Mouse (Mus musculus) telencephalon, adult 2 months (tissue): ENCODE measurements at regions not wholly inside any gene's neighbourhood (a gene's known extent, or its start where the extent isn't known, plus 50 kb on each side); places are given as distances from the start of the nearest gene placed in this dataset.
A peak's percentile ranks its signal among the peaks of the same experiment; 100 is the strongest.

Experiments
- DNase-seq: peaks from one replicate; pipeline ENCODE4 v3.0.0-alpha.2; 2011; ENCODE audit warnings: low read depth, low spot score

- no peak for DNase-seq
These were observed 1209.8 kb downstream of the Olfm4 start for GRCm38 (mm10) chr14:81193689-81194088.

DNA sequence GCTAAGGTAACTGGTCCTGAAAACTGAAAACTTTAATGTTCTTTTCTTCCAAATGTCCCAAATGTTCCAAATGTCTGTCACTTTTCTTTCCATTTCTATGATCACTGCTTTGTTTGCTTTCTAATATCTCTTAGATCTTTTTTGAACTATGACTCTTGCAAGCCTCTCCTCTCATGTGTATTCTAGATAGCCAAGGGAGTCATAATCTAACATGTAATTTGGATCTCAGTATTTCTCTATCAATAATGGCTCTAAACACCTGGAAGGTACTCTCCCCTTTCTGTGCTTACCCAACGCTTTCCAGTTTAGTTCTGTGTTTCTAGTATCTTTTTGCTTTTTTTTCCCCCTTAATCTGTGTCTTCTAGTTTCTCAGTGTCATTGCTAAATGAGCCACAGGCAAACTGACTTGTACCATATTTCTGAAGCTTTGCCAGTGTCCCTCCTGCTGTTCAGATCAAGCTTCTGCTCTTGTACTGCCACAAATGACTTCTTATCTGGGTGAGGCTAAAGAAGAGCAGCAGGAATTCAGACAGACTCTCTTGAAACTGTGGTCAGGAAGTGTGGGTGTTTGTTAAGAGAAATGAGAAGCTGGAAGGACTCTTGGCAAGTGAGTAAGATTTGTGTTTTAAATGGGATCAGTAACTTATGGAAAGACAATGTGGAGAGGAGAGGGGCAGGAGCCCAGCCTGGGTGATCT is 1211.9 kb downstream of the Olfm4 start:
- DNase-seq, result peak; percentile 9
